Mouse (Mus musculus) MN1 (cell line): ENCODE results near the gene Thap4.
"Not testable (repeated sequence)": the region's sequence is repeated elsewhere in the genome, so short reads cannot be mapped to it uniquely, and the experiment has no call there.

Experiments used
- DNase-seq: peaks from one replicate; pipeline ENCODE4 v3.0.0-alpha.2; 2016; ENCODE audit warnings: low spot score

Thap4 gene

DNA sequence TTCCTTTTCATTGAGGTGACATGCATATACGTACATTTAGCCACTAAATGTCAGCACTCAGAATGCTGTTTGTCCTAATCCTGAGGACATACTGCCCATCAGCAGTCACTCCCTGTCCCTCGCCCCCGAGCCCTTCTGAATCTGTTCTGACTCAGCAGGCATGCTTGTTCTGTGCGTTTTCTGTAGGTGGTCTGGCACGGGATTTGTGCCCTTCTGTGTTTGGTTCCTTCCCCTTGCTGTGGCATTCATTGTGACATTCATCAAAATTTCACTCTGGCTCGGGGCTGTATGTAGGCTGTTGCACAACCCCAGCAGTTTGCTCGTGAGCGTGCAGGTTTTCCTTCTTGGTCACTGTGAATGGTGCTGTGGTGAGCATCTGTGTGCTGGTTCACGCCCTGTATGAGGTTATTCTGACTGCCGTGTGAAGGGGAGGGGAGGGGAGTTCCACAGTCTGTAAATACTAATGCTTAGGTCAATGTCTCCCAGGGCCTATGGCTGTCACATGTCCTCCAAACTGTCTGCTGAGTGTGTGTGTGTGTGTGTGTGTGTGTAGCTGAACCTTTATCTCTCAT lies 62.8 kb downstream of the Thap4 start:
- DNase-seq, result no peak

DNA sequence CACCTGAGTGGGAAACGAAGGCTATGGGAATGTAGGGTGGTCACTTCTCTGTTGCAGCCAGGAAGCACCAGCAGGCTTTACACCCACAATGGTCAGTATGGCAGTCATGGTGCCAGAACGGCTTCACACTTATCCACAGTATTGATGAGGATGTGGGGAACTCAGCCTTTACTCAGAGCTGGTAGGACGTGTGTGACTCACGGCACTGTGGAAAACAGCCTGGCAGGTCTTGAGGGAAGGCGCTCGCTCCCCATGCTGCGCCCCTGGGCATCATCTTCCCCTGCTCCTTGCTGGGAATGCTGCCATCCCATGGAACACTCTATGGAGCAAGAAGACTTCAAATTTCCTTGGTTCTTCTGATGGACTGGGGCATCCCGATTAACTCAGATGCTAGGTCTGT lies 63.6 kb downstream of the Thap4 start:
- no peak for DNase-seq

DNA sequence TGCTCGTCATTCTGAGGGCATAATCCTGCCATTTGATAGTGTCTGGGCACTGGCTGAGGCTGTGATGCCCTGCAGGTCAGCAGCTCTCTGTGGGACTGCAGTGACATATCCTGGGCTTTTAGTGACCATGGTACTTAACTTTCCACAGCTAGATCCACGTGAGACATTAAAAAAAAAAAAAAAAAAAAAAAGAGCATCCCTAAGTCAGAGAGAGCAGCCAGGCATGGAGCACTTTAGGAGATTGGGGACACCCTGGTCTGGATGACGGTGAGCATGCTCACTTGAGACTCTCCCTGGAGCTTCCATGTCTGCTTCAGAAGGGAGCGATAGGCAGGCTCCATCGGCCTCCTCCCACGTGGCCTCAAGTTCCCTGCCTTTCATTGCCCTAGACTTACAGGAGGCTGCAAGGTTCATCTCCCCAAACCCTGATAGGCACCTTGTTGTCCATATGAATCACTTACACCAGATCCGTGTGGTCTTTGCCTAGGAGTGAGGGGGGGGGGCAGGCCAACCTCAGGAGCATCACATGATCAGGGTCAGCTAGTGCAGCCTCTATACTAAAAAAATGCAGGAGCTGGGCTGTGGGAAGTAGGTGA lies 64.7 kb downstream of the Thap4 start:
- DNase-seq, result no peak

DNA sequence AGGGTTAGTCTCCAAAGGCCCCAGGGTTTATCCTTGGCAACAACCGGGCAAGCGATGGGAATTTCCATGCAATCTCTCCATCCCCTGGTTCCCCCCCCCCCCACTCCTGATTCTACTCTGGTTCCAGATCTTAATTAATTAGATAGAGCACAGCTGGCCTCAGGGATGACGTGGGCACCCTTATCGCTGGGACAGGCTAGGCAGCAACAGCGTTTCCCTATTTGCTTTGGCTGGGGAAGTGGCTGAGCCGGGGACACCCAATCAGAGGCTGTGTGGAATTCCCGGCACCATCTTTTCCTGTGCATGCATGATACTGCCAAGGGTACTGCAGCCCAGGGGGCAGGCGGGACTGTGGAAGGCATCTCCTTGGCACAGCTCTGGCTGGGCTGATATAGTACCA lies 66.5 kb downstream of the Thap4 start:
- DNase-seq, result peak; percentile 84

DNA sequence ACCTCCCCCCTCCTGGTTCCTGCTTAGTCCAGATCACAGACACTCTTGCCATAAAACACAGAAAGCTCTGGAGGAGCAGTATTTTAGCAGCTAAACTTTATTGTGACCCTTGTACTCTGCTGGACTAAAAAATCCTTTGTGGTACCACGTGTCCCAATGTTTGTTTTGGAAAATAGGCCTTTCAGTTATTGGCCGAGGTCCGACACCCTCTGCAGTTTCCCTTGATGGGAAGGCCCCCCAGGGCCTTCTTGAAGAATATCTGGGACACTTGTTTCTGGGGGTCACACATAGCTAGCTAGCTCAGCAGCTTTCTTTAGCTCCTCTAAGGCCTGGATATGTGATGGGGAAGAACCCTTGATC lies 67.7 kb downstream of the Thap4 start:
- no peak for DNase-seq

DNA sequence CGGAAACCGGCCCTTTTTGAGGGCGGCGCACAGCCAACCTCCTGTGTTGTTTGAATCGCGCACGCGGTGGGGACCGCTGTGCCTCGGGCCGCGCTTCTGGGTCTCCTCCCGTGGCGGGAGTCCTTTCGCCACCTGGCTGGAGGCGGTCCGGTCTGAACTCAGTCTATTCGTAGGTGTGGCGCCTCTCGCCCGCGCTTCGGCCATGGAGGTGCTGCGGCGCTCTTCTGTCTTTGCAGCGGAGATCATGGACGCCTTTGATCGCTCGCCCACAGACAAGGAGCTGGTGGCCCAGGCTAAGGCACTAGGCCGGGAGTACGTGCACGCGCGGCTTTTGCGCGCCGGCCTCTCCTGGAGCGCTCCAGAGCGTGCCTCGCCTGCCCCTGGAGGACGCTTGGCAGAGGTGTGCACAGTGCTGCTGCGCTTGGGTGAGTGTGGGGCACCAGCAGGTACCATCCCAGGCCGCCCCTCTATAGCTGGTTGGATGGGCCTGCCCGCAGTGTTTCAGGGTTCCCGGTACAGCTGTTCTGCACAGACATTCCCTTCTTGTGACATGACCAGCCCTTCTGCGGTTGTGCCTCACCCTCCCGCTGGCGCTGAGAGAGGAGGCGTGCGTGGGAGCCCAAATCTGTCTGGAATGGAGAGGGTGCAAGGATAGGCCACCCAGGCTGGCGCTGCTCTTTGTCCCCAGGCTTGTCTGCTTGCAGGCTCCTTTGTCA lies 68.3 kb downstream of the Thap4 start:
- peak; percentile 90 for DNase-seq

DNA sequence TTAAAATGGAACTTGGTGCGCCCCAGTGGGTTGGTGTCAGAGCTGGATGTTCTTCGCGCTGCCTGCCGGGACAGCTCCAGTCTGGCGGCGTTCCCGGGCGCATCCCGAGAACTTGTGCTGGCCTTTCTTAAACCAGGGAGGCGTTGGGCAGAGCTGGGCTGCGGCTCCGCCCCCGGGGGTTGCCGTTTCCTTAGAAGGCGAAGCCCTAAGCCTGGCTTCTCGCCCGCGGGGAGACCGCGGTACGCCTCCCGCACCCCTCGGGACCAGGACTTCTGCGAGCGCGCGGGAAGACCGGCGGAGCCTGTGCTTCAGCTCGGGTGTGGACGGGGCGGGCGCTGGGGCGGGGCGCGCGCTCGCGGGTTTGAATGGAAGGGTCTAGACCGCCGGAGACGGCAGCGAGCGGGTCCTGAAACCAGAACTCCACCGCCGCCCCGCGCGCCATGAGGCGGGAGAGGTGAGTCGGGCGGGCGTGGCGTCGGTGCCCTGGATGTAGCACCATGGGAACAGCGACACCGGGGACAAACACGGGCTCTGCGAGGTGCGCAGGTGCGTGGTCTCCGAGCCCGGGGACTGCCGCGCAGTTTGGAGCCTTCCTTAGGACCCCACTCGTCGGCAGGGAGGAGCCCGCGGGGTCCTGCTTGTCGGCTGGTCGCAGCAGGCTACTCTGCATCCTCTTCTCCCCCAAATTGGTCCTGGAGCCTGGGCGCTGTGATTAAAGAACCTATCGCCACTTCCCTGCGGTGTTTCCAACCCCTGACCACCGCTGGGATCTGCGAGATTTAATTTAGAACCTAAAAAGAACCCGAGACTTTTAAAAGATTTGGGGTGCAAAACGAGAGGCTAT lies 69.0 kb downstream of the Thap4 start, which contains the start of gene Bok:
TSS of gene Bok (plus strand) at position 260 of the 844 bp plus-strand sequence.
- peak; percentile 94 for DNase-seq

DNA sequence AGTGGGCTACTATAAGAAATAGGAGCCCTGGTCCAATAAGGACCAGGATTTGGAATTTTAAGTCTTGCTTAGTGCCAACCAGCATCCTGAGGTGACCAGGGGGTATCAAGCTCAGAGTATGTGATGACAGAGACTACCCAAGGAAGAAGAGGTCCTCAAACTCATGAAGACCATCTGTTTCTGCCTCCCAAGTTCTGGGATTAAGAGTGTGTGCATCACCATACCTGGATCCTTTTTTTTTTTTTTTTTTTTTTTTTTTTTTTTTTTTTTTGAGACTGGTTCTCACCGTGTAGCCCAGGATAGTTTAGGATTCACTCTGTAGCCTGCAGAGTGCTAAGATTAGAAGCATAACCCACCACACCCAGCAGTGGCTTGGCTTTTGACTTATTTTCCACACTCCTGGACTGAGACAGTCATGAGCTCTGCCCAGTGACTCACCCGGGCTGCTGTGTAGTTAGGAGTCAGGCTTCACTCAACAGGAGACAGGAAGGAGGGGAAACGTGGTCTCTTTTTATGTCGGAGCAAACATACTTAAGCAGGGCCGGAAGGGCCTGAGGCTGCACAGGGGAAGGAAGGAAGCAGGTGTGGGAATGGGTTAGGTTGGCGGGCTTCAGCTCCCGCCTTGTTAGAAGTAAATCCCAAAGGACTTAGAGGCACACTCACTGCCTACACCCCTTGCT lies 74.6 kb downstream of the Thap4 start:
- peak; percentile 70 for DNase-seq

DNA sequence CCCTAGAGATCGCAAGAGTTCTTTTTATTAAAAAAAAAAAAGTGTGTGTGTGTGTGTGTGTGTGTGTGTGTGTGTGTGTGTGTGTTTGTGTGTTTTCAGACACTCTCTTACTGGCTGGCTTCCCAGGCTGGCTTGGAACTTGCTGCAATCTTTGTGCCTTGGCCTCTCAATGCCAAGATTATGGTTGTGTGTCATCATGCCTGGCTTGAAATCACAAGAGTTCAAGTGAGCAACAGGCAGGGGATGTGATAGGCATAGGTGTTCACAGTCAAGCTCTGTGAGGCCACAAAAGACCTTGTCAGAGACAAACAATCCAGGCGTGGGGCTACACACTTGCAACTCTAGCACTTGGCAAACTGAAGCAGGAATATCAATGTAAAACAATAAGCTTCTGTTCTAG lies 76.3 kb downstream of the Thap4 start:
- DNase-seq, result no peak

DNA sequence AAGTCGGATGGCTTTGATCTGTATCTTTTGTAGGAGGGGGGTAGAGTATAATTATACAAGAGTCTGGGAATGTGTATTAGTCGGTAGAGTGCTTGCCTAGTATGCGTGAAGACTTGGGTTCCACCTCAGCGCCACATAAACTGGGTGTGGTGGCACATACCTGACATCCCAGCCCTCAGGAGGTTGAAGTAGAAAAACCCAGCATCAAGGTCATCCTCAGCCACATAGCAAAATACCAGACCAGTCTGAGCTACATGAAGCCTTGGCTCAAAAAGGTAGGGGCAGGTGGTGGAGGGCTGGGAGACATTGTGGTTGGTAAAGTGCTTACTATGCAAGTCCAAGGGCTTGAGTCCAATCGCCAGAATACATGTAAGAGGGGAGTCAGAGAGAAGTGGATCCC lies 82.0 kb downstream of the Thap4 start:
- no peak for DNase-seq

DNA sequence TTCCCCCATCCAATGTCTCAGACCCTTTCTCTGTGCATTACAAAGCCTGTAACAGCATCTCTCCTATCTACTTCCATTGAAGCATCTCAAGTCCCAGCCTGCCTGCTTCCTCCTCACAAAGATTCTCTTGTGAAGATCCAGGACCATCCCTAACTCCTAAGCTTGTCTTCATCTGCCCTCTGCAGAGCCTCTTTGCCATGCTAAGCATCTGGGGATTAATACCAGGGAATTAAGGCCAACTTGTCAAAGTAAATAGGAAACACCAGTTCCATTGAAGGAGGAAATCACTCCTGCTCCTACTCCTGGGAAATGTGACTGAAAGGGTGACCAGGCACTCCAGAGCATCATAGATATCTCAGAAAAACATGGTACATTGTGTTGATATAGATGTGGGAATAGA lies 84.7 kb downstream of the Thap4 start:
- no peak for DNase-seq

DNA sequence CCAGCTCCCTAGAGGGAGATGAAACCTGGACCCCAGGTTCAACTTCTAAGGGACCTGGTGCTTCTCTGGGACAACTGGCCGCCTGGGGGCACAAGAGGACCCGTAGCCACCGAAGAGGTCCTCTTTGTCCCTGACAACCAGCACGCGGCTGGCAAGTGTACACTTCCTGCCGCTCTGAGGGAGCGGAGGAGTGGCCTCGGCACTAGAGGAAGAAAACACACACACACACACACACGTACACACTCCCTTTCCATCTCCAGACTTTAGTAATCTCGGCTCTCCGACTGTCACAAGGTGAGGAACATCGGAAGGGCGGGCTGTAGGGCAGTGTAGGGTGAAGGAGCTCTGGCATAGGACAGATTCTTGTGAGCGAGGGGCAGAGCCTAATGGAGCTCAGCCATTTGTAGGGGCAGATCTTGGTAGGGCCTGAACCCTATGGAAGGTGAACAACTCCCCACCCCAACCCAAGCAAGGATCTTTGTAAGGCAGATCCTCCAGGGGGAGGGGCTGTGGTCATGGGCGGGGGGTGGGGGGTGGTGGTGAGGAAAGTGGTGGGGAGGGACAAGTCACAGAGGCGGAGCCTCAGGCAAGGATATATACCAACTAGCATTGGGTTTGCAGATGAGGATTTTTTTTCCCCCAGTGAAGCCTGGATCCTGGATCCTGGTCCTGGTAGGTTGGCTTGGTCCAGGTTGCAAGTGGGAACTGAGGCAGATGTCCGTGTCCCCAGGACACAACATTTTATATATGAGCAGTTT lies 85.7 kb downstream of the Thap4 start:
- peak; percentile 93 for DNase-seq

DNA sequence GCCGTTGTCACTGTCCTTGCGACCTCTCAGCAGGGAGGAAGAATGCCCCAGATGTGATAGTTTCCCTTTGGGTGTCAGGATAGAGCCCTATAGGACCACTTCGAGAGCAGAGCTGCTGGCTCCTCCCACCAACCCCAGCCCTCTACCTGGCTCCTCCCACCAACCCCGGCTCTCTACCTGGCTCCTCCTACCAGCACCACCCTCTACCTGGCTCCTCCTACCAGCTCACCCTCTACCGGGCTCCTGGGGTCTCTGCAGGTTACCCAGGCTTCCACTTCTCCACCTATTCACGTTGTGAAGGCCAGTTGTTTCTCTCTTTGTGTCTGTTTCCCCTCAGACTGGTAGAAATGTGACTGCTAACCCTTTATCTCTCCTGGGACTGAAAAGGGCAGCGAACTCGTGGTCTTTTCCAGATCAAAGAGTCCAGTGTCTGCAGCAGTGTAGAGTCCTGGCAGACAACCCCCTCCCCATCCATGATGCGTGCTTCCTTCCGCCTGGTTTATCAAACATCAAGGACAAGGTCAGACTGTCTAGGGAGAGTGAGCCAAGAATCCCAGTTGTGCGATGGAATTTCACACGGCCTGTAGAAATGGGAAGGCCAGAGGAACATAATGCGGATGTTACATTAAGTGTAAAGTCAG lies 86.8 kb downstream of the Thap4 start:
- peak; percentile 30 for DNase-seq

DNA sequence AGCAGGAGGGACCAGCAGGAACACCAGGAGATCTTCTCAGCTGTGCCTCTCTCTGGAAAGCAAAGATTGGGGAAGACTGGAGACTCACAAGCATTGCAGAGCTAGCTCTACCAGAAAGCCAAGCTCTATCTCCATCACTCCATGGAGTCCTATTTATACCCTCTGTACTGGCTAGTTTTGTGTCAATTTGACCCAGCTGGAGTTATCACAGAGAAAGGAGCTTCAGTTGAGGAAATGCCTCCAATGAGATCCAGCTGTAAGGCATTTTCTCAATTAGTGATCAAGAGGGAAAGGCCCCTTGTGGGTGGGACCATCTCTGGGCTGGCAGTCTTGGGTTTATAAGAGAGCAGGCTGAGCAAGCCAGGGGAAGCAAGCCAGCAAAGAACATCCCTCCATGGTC lies 96.1 kb downstream of the Thap4 start, which contains the start of gene Stk25:
TSS of gene Stk25 (minus strand) at position 101 of the 400 bp plus-strand sequence.
- DNase-seq, result not testable (repeated sequence)

DNA sequence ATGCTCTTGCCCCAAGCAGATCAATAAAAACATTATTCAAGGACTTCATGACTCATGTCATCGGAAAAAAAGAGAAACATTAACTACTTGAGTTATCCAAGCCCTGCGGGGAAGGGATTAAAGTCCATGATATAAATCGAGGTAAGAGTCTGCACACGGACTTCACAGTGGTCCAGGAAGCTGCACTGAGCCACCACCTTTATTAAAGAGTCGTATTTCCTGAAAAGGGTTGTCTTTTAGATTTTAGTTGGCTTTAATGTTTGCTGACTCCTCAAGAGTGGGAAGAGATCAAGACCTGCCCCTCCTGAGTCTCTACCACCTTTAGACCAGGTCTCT lies 97.7 kb downstream of the Thap4 start:
- no peak for DNase-seq

DNA sequence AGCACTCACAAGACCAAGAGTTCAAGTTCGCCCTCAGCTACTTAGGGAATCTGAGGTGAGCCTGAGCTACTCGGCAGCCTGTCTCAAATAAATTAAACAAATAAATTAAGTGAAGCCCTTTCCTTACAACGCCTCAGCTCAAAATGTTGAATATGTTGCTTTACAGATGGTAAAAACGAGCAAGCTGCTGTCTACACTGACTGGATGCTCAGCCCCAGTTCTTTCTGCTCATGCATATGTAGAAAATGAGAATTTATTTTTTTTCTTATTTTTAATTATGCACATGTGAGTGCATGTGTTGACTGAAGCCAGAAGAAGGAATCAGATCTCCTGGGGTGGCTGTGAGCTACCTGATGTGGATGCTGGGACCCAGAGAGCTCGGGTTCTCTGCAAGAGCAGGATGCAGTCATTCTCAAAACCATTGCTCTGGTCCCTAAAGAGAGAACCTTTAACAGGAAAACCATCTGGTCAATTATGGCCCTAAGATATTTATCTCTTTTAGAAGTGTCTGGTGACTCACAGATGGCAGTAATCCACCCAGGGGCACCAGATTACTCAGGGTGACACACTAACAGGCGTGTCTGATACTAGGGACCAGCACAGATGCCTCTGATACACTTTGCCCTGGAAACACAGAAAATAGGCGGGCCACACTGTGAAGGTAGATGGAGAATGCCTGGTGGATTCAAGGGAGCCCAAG lies 98.2 kb downstream of the Thap4 start:
- DNase-seq, result peak; percentile 80

DNA sequence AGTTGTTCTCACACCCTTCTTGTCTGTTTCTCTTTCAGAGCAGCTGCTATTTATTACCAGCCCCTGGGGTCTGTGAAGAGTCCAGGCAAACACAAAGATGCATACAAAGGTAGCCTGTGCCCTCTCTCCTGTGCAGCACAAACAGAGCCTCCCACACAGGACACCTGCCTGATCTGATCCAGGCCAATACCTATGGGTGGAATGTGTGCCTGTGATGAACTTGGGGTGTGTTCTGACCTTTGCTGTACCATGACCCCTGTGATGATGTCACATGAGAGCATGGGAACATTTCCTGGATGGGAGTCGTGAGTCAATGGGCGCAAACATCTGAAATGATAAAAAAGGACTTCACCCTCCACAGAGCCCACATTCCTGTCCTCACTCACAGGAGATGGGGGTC lies 99.9 kb downstream of the Thap4 start:
- DNase-seq, result no peak

DNA sequence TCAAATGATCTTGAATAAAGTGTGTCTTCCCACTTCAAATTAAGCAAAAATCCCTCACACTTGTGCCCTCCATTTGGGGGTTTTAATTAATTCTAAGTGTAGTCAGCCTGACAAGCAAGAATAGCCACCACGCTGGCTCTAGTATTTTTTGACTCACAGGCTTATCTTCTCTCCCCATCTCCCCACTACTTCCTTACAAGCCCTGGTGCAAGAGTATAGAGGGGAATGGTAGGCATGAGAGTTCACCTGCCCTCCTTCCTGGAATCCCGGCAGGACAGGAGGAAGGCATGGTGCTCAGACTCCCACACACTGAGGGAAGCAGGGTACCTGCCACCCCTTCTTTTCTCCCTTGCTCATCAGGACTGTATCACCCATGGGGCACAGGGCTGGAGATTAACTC lies 100.4 kb downstream of the Thap4 start:
- no peak for DNase-seq
